Mouse (Mus musculus): ENCODE measurements around the gene Jmjd4. TPM values are rescaled to one million over a fixed set of nuclear protein-coding genes. Genes with fewer than 3 reads are reported as not detected.

Gene Jmjd4
- polyA plus RNA-seq, 1 experiment from 2014 or later = 5.7 TPM

GRCm38 (mm10) chr11:59456346-59456745, 6.5 kb downstream of the Jmjd4 start:
- no peaks in the 10 kb centered on the region for H3K9me3 ChIP-seq (ENCODE audit: low read length)
- H3K4me2 ChIP-seq (replicated peaks; ENCODE audit: low read depth, low read length) = no peak overlapping the region
- no peaks in the 10 kb centered on the region for H3K4me1 ChIP-seq (ENCODE audit: insufficient read depth, low read depth, low read length)
- peaks cover 11% of the 10 kb centered on the region; the same call in 1 of the 2 replicates for H3K36me3 ChIP-seq (ENCODE audit: insufficient read depth, low read length)
- H3K27ac ChIP-seq (ENCODE audit: low read length) = no peak overlapping the region
- H3K4me3 ChIP-seq (ENCODE audit: low read depth, low read length) = no peak overlapping the region
- TF ChIP-seq EP300 (IDR thresholded peaks at IDR 0.05) (no peak), CTCF (IDR thresholded peaks at IDR 0.05) (no peak)
- WGBS = 84% methylated on average over 2 of the region's 2 CpGs
- DNase-seq (ENCODE audit: low spot score) (no peak), ATAC-seq (no peak)
- H3K27me3 ChIP-seq (replicated peaks; ENCODE audit: insufficient read depth, low read length) = no peaks in the 10 kb centered on the region
- H3K9ac ChIP-seq (replicated peaks; ENCODE audit: low read depth) = no peak overlapping the region

- 88% methylated on average over 2 of the region's 2 CpGs for WGBS
- DNase-seq (ENCODE audit: low spot score) = no peak
- H3K9me3 ChIP-seq (ENCODE audit: low read length) = no peaks in the 10 kb centered on the region
Measured at GRCm38 (mm10) chr11:59456891-59457290, 7.0 kb downstream of the Jmjd4 start.

GRCm38 (mm10) chr11:59458973-59459372, 9.1 kb downstream of the Jmjd4 start:
- peaks cover 9% of the 10 kb centered on the region for H3K9me3 ChIP-seq (ENCODE audit: low read length)
- H3K4me3 ChIP-seq (ENCODE audit: low read depth, low read length) = no peak overlapping the region
- H3K27me3 ChIP-seq (replicated peaks; ENCODE audit: insufficient read depth, low read length) = no peaks in the 10 kb centered on the region
- H3K4me1 ChIP-seq (ENCODE audit: insufficient read depth, low read depth, low read length) = no peaks in the 10 kb centered on the region
- DNase-seq (ENCODE audit: low spot score) = peak; percentile 94
- 21% methylated on average over 5 of the region's 5 CpGs for WGBS
- peak overlapping the region; percentile 72 for H3K27ac ChIP-seq (ENCODE audit: low read length)
- TF ChIP-seq CTCF (IDR thresholded peaks at IDR 0.05) = no peak
- TF ChIP-seq EP300 (IDR thresholded peaks at IDR 0.05) = peak; percentile 86
- H3K4me2 ChIP-seq (replicated peaks; ENCODE audit: low read depth, low read length) = no peak overlapping the region
- peaks cover 31% of the 10 kb centered on the region for H3K36me3 ChIP-seq (ENCODE audit: insufficient read depth, low read length)
- ATAC-seq = peak; percentile 99
- no peak overlapping the region for H3K9ac ChIP-seq (replicated peaks; ENCODE audit: low read depth)

More at GRCm38 (mm10) chr11:59456891-59457290, 7.0 kb downstream of the Jmjd4 start:
- ATAC-seq = no peak
- TF ChIP-seq CTCF (IDR thresholded peaks at IDR 0.05) = no peak
- TF ChIP-seq EP300 (IDR thresholded peaks at IDR 0.05) = no peak
- H3K4me1 ChIP-seq (ENCODE audit: insufficient read depth, low read depth, low read length) = no peaks in the 10 kb centered on the region
- H3K36me3 ChIP-seq (ENCODE audit: insufficient read depth, low read length) = peaks cover 11% of the 10 kb centered on the region; the same call in 1 of the 2 replicates
- no peak overlapping the region for H3K9ac ChIP-seq (replicated peaks; ENCODE audit: low read depth)
- H3K4me2 ChIP-seq (replicated peaks; ENCODE audit: low read depth, low read length) = no peak overlapping the region
- H3K27me3 ChIP-seq (replicated peaks; ENCODE audit: insufficient read depth, low read length) = no peaks in the 10 kb centered on the region
- H3K4me3 ChIP-seq (ENCODE audit: low read depth, low read length) = no peak overlapping the region
- H3K27ac ChIP-seq (ENCODE audit: low read length) = no peak overlapping the region

- Histone ChIP-seq H3K27ac (ENCODE audit: low read length) (no peak overlapping the region), H3K9me3 (ENCODE audit: low read length) (peaks cover 9% of the 10 kb centered on the region), H3K4me1 (ENCODE audit: insufficient read depth, low read depth, low read length) (no peaks in the 10 kb centered on the region), H3K36me3 (ENCODE audit: insufficient read depth, low read length) (peaks cover 24% of the 10 kb centered on the region), H3K4me2 (replicated peaks; ENCODE audit: low read depth, low read length) (no peak overlapping the region), H3K9ac (replicated peaks; ENCODE audit: low read depth) (no peak overlapping the region), H3K4me3 (ENCODE audit: low read depth, low read length) (no peak overlapping the region), H3K27me3 (replicated peaks; ENCODE audit: insufficient read depth, low read length) (no peaks in the 10 kb centered on the region)
- ATAC-seq = no peak
- TF ChIP-seq CTCF (IDR thresholded peaks at IDR 0.05) (no peak), EP300 (IDR thresholded peaks at IDR 0.05) (no peak)
- WGBS = 93% methylated on average over 2 of the region's 2 CpGs
- DNase-seq (ENCODE audit: low spot score) = no peak
Measured at GRCm38 (mm10) chr11:59460459-59460858, 10.6 kb downstream of the Jmjd4 start.

DNA sequence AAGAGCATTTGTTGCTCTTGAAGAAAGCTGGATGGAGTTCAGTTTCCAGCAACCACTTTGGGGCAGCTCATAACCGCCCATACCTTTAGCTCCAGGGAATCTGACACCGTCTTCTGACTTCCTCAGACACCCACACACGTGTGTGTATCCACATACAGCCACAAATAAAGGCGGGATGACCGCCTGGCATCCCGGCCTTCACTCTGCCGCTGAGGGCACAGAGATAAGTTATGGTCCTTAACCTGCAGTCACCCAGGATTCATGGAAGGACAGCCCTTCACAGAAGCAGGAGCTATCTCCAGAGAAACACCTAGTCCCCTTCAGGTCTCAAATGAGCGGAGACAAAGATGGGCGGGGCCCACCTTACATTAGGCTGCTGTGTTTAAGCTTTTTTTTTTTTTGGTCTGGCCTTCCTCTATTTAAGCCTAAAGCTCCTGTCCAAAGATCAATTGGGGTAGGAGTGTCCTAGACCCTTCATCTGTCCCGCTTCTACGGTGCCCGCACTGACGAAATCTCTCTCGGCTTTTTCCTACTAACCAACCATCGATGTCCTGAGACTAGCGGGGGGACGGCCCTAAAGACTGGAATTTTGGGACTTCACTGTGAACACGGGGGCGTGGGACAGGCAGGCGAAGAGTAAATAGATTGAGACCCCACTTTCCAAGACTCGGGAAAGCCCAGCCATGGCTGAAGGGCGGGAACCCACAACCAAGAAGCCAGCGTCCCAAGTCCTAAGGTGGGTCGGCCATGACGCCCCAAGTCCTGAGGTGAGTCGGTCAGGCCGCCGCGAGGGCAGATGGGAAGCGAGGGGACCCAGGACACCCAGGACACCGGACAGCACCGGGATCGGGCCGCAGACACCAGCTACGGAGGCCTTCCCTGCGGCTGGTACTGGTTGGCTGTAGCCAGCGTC, 21.8 kb downstream of the Jmjd4 start:
- Histone ChIP-seq H3K9ac (replicated peaks; ENCODE audit: low read depth) (peak overlapping the region; percentile 84), H3K4me2 (replicated peaks; ENCODE audit: low read depth, low read length) (peak overlapping the region; percentile 73), H3K27ac (ENCODE audit: low read length) (peak overlapping the region; percentile 76), H3K9me3 (ENCODE audit: low read length) (no peaks in the 10 kb centered on the region), H3K27me3 (replicated peaks; ENCODE audit: insufficient read depth, low read length) (no peaks in the 10 kb centered on the region), H3K4me1 (ENCODE audit: insufficient read depth, low read depth, low read length) (peaks cover 5% of the 10 kb centered on the region; the same call in 1 of the 2 replicates), H3K36me3 (ENCODE audit: insufficient read depth, low read length) (no peaks in the 10 kb centered on the region), H3K4me3 (ENCODE audit: low read depth, low read length) (peak overlapping the region; percentile 69)
- DNase-seq (ENCODE audit: low spot score) (no peak), ATAC-seq (peak; percentile 82)
- 4% methylated on average over 37 of the region's 37 CpGs for WGBS
- no peak for TF ChIP-seq CTCF (IDR thresholded peaks at IDR 0.05)
- TF ChIP-seq EP300 (IDR thresholded peaks at IDR 0.05) = no peak

DNA sequence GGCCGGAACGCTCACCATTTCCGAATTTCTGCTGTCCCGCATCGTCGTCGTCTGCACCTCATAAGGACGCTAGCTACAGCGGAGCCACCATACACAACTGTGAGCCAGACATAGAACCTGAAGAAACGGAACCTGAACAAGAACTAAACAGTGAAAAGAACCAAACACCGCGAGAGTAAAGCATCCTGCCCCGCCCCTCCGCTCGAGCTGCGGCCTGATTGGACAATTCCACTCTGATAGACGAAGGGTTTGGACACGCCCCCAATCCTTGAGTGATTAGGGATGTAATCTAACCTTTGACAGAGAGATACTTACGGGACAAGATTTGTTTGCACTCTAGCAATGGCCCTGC, 22.5 kb downstream of the Jmjd4 start, which contains the start of gene Zfp867:
Zfp867 (minus strand) TSS at position 149 of the 352 bp plus-strand sequence.
- peak; percentile 95 for DNase-seq (ENCODE audit: low spot score)
- Histone ChIP-seq H3K9ac (replicated peaks; ENCODE audit: low read depth) (peak within 1 kb of the TSS; percentile 84), H3K9me3 (ENCODE audit: low read length) (no peaks in the 10 kb centered on the region), H3K36me3 (ENCODE audit: insufficient read depth, low read length) (no peaks in the 10 kb centered on the region), H3K4me3 (ENCODE audit: low read depth, low read length) (peak within 1 kb of the TSS; percentile 69), H3K4me1 (ENCODE audit: insufficient read depth, low read depth, low read length) (peaks cover 5% of the 10 kb centered on the region; the same call in 1 of the 2 replicates), H3K4me2 (replicated peaks; ENCODE audit: low read depth, low read length) (peak within 1 kb of the TSS; percentile 73), H3K27me3 (replicated peaks; ENCODE audit: insufficient read depth, low read length) (no peaks in the 10 kb centered on the region), H3K27ac (ENCODE audit: low read length) (peak within 1 kb of the TSS; percentile 76)
- peak; percentile 95 for ATAC-seq
- TF ChIP-seq CTCF (IDR thresholded peaks at IDR 0.05) = no peak
- TF ChIP-seq EP300 (IDR thresholded peaks at IDR 0.05) = no peak
- 0% methylated on average over 19 of the region's 19 CpGs for WGBS
